Mouse (Mus musculus) C2C12 (cell line): ENCODE measurements around the gene Papln. TPM values are rescaled to one million over a fixed set of nuclear protein-coding genes. Genes with fewer than 3 reads are reported as not detected.

Source experiments
- H3K27me3 ChIP-seq: one replicate; pipeline ENCODE4 v1.6.1; 2011; ENCODE audit not compliant: control insufficient read depth, insufficient read depth, insufficient read length
- H3K36me3 ChIP-seq: one replicate; pipeline ENCODE4 v1.6.1; 2011; ENCODE audit not compliant: control insufficient read depth, insufficient read depth
- H3K4me3 ChIP-seq: one replicate; pipeline ENCODE4 v1.5.1; 2011; ENCODE audit warnings: mild to moderate bottlenecking, control low read depth; ENCODE audit not compliant: poor library complexity, insufficient read depth, severe bottlenecking
- H3K79me2 ChIP-seq: one replicate; pipeline ENCODE4 v1.6.1; 2011; ENCODE audit not compliant: control insufficient read depth, insufficient read depth
- H3K79me3 ChIP-seq: one replicate; pipeline ENCODE4 v1.6.1; 2011; ENCODE audit warnings: low read depth, control low read depth
- H3ac ChIP-seq: one replicate; pipeline ENCODE3; 2011; ENCODE audit warnings: low read depth; ENCODE audit not compliant: control insufficient read depth, insufficient read length
- CEBPB ChIP-seq: IDR thresholded peaks from one replicate; pipeline ENCODE4 v1.6.1; 2011; ENCODE audit warnings: low read depth, mild to moderate bottlenecking, control low read depth, moderate library complexity
- CTCF ChIP-seq: IDR thresholded peaks from one replicate; pipeline ENCODE4 v1.5.1; 2011; ENCODE audit not compliant: control insufficient read depth, insufficient read depth, insufficient read length
- FOSL1 ChIP-seq: IDR thresholded peaks from one replicate; pipeline ENCODE4 v1.8.0; 2011; ENCODE audit warnings: mild to moderate bottlenecking, low read length; ENCODE audit not compliant: poor library complexity, insufficient read depth, severe bottlenecking
- MAX ChIP-seq: IDR thresholded peaks from one replicate; pipeline ENCODE4 v1.6.1; 2011; ENCODE audit warnings: mild to moderate bottlenecking, control low read depth
- MYOD1 ChIP-seq: IDR thresholded peaks from one replicate; pipeline ENCODE4 v1.6.1; 2011; ENCODE audit warnings: low read depth; ENCODE audit not compliant: control insufficient read depth, insufficient read length
- MYOG ChIP-seq: IDR thresholded peaks from one replicate; pipeline ENCODE4 v1.6.1; 2011; ENCODE audit not compliant: control insufficient read depth, insufficient read length; ENCODE audit errors: extremely low read depth
- USF1 ChIP-seq: IDR thresholded peaks from one replicate; pipeline ENCODE4 v1.6.1; 2011; ENCODE audit warnings: low read depth, mild to moderate bottlenecking, control low read depth, moderate library complexity
- polyA plus RNA-seq: library from polyadenylated mRNA; unstranded; fragments of >200 nt; fragmentation: generic; extraction: Trizol; gene quantifications from one replicate; pipeline ENCODE4 v1.2.1, GENCODE M21; 2012; ENCODE audit warnings: missing spikeins

The Papln gene
- polyA plus RNA-seq, 1 experiment: not detected

DNA sequence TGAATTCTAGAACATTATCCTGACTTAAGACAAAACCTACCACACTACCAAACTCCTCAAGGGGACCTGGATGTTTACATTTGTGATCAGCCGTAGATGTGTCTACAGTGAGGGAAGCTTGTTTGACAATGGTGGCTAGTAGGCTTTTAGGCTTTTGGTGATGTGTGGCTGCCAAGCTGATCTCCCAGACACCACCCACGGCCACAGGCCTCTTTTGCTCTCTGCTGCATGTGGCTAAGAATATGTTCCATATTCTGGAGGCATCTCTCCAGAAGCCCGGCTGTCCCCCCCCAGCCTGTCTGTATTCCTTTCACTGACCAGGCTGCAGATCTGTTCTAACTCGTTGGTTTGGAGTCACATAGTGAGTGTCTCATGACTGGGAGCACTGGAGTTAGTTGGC is 27.3 kb downstream of the Papln start:
- Histone ChIP-seq H3K36me3 (peaks cover 6% of the 10 kb centered on the region), H3K4me3 (no peak overlapping the region), H3ac (no peak overlapping the region), H3K27me3 (no peaks in the 10 kb centered on the region), H3K79me3 (no peaks in the 10 kb centered on the region), H3K79me2 (no peaks in the 10 kb centered on the region)
- TF ChIP-seq MYOD1 (no peak), CEBPB (no peak), MYOG (no peak), CTCF (no peak), MAX (no peak), USF1 (no peak), FOSL1 (no peak)

DNA sequence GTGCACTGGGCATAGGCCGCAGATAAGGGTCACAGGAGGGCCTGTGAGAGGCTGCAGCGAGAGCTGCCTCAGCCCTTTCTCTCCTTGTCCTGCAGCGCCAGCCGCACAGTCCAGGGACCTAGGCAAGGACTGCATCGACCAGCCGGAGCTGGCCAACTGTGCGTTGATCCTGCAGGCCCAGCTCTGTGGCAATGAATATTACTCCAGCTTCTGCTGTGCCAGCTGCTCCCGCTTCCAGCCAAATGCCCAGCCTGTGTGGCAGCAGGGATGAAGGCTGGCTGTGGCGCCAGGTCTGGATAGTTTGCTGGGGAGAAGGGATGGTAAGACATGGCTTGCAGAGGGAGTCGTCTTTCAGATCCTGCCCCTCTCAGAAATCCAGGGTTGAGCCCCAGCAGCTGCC is 28.3 kb downstream of the Papln start:
- Histone ChIP-seq H3K36me3 (peaks cover 6% of the 10 kb centered on the region), H3K79me2 (no peaks in the 10 kb centered on the region), H3K27me3 (no peaks in the 10 kb centered on the region), H3K4me3 (no peak overlapping the region), H3K79me3 (no peaks in the 10 kb centered on the region), H3ac (no peak overlapping the region)
- TF ChIP-seq CEBPB (no peak), MAX (no peak), MYOG (no peak), CTCF (no peak), USF1 (no peak), MYOD1 (no peak), FOSL1 (no peak)

DNA sequence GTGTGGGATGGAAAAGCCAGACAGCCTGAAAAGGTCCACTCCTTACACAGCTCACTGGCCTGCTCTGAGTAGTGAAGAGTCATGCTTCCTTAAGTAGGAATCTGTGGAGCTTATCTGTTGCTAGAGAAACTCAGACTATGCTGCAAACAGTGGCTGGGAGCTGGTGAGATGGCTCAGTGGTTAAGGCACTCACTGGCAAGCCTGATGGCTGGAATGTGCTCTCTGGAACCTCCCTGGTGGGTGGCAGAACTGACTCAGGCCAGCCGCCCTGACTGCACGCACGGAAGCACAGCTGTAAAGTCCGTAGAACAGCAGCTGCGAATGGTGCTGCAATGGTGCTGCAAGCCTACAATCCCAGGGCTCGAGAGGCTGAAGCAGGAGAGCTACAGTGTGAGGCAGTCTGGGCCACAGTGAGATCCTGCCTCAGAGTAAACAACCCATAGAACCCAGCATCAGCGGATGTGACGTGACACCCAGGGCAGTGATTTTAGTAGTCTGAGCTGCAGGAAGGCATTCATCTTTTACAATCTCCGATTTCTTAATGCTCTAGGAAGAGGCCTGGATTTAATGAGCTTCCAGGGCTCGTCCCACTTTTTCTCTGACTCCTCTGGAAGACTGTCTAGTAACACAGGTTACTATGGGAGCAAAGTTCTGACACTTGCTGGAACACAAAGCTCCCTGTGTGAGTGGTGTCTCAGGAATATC is 29.4 kb downstream of the Papln start:
- H3K36me3 ChIP-seq: peaks cover 6% of the 10 kb centered on the region
- no peaks in the 10 kb centered on the region for H3K79me2 ChIP-seq
- H3K27me3 ChIP-seq: no peaks in the 10 kb centered on the region
- TF ChIP-seq USF1 (no peak), CTCF (no peak), FOSL1 (no peak), MAX (no peak), MYOD1 (no peak), MYOG (no peak), CEBPB (no peak)
- H3ac ChIP-seq: no peak overlapping the region
- H3K79me3 ChIP-seq: no peaks in the 10 kb centered on the region
- no peak overlapping the region for H3K4me3 ChIP-seq

DNA sequence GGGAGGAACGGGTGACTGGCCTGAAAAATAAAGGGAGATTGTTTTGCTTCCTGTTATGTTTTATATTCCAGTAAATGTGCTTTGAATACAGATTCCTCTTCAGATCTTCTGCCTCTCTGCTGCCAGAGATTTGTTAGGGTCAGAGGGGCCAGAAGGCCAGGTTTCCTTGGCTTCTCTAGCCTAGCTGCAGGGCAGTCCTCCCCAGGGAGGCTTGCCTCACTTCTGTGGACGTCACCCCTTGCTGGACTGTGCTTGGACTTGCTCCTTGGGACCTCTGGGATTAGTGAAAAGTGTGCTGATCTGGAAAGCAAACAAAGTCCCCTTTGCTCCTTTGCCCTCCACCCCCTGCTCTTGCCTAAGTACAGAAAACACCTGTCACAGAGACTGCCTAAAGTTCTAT is 31.6 kb downstream of the Papln start:
- TF ChIP-seq MYOG: no peak
- TF ChIP-seq CEBPB: no peak
- no peak for TF ChIP-seq USF1
- no peak for TF ChIP-seq MAX
- TF ChIP-seq CTCF: no peak
- TF ChIP-seq MYOD1: no peak
- TF ChIP-seq FOSL1: no peak
- Histone ChIP-seq H3K79me2 (no peaks in the 10 kb centered on the region), H3ac (no peak overlapping the region), H3K27me3 (no peaks in the 10 kb centered on the region), H3K79me3 (no peaks in the 10 kb centered on the region), H3K36me3 (peaks cover 21% of the 10 kb centered on the region), H3K4me3 (no peak overlapping the region)

DNA sequence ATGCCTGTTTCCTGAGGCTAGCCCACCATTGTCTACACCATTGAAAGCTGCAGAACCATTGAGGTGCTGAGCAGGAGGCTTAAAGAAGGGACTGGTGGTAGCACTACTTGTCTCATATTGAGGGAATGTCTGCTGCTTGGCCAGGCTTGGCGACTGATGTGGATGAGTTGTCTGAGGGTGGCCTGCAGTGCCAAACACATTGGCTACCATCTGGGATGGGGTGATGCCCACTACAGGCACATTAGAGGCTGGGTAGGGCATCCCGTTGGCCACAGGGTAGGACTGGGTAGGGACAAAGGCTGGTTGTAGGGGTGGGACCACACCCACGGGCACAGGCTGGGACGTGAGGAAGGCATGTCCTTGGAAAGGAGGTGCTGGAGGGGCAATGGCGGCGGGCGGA is 32.2 kb downstream of the Papln start:
- Histone ChIP-seq H3K36me3 (peaks cover 21% of the 10 kb centered on the region), H3K79me2 (no peaks in the 10 kb centered on the region), H3K27me3 (no peaks in the 10 kb centered on the region), H3ac (no peak overlapping the region), H3K79me3 (no peaks in the 10 kb centered on the region), H3K4me3 (no peak overlapping the region)
- TF ChIP-seq USF1 (no peak), CEBPB (no peak), MYOG (no peak), CTCF (no peak), FOSL1 (no peak), MYOD1 (no peak), MAX (no peak)

DNA sequence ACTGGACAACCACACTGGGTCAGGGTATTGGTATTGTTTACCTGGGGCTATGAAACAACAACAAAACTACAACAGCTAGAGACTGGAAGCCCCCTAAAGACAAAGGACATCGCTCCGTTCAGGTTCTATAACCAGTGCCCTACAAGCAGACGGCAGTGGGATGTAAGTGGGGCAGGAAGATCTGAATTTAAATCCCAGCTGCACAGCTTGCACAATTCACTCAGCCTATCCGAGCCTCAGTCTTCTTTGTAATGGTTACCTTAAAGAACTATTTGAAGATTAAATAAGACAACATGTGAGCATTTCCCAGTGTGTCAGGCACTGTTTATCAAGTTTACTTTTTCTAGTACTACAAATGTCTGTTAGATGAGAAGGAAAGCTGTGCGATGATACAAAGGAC is 34.9 kb downstream of the Papln start:
- Histone ChIP-seq H3ac (no peak overlapping the region), H3K36me3 (peaks cover 25% of the 10 kb centered on the region), H3K27me3 (no peaks in the 10 kb centered on the region), H3K79me2 (no peaks in the 10 kb centered on the region), H3K4me3 (no peak overlapping the region), H3K79me3 (no peaks in the 10 kb centered on the region)
- TF ChIP-seq MYOD1 (no peak), MYOG (no peak), CEBPB (no peak), CTCF (no peak)
